In genomic region chr15:83445383-83445782, GRCm38 (mm10) we compare ENCODE assay signal across 13 mouse cellular contexts. TPM values are rescaled to one million over a fixed set of nuclear protein-coding genes. Genes with fewer than 3 reads are reported as not detected.
A peak's percentile ranks its signal among the peaks of the same experiment; 100 is the strongest.
DNase-seq lines count a peak whose midpoint lies in the region; ATAC-seq and TF ChIP-seq lines count a peak whose summit lies in the region.
"Had no signal": no experiment of that assay in that cellular context is flagged by ENCODE, and none has a peak within 500 bp of the region (broad histone marks: within the 10 kb centered on the region; RNA-seq: fewer than 3 reads in every experiment).

No protein-coding gene starts in this region.

- H3K9ac ChIP-seq in heart, embryonic 12.5 days, result 0 out of 2 replicates have a peak overlapping the region, but pooled peaks have one; percentile 6
- H3K9ac ChIP-seq in midbrain, postnatal 0 days (replicated peaks; ENCODE audit: low read length, poor library complexity, severe bottlenecking), result no peak overlapping the region
- H3K9ac ChIP-seq in intestine, embryonic 14.5 days (ENCODE audit: low read length), result no peak overlapping the region
- H3K9ac ChIP-seq: hindbrain, embryonic 15.5 days had no signal

- no peak for TF ChIP-seq CTCF in midbrain, postnatal 0 days (IDR thresholded peaks at IDR 0.05)

- H3K9me3 ChIP-seq in heart, embryonic 12.5 days (replicated peaks), result no peaks in the 10 kb centered on the region
- no peaks in the 10 kb centered on the region for H3K9me3 ChIP-seq in midbrain, embryonic 10.5 days (replicated peaks)
- no peaks in the 10 kb centered on the region for H3K9me3 ChIP-seq in midbrain, postnatal 0 days (ENCODE audit: low read length)
- H3K9me3 ChIP-seq in intestine, embryonic 14.5 days (ENCODE audit: control insufficient read depth, low read length), result no peaks in the 10 kb centered on the region
- H3K9me3 ChIP-seq: hindbrain, embryonic 15.5 days had no signal

- peak overlapping the region; percentile 36 for H3K4me2 ChIP-seq in heart, embryonic 12.5 days
- H3K4me2 ChIP-seq in midbrain, postnatal 0 days (ENCODE audit: low read depth, low read length, poor library complexity, severe bottlenecking), result no peak overlapping the region
- H3K4me2 ChIP-seq in intestine, embryonic 14.5 days (ENCODE audit: low read length), result no peak overlapping the region
- H3K4me2 ChIP-seq: hindbrain, embryonic 15.5 days had no signal

- ATAC-seq in heart, embryonic 12.5 days (ENCODE audit: insufficient number of reproducible peaks, low FRiP score), result no peak
- no peak for ATAC-seq in midbrain, postnatal 0 days (ENCODE audit: low FRiP score)
- no peak for ATAC-seq in intestine, embryonic 14.5 days (replicated peaks; ENCODE audit: low FRiP score, low TSS enrichment, low read depth)

- H3K27me3 ChIP-seq in heart, embryonic 12.5 days (replicated peaks), result no peaks in the 10 kb centered on the region
- no peaks in the 10 kb centered on the region for H3K27me3 ChIP-seq in midbrain, embryonic 10.5 days (ENCODE audit: low read depth, poor library complexity, severe bottlenecking)
- no peaks in the 10 kb centered on the region for H3K27me3 ChIP-seq in midbrain, postnatal 0 days (ENCODE audit: insufficient read depth, low read length)
- no peaks in the 10 kb centered on the region for H3K27me3 ChIP-seq in intestine, embryonic 14.5 days (replicated peaks; ENCODE audit: control insufficient read depth, insufficient read depth, low read length)
- H3K27me3 ChIP-seq: hindbrain, embryonic 15.5 days had no signal

- DNase-seq in heart, postnatal 4 days, result no peak
- DNase-seq in midbrain, embryonic 10.5 days (ENCODE audit: low spot score), result no peak
- DNase-seq in midbrain, postnatal 0 days (ENCODE audit: low spot score), result no peak
- DNase-seq in intestine, embryonic 14.5 days (ENCODE audit: low spot score), result no peak
- peak; percentile 51 for DNase-seq in yolk sac, embryonic 10.5 days (ENCODE audit: low spot score)
- no peak for DNase-seq in left cerebral cortex, adult 8-10 months (ENCODE audit: low spot score in 2 of 2)
- no peak for DNase-seq in cerebellum, adult 9-10 months
- DNase-seq: adrenal gland, postnatal 25 days; cerebellum, adult 11 months; kidney, postnatal 10 days; lung, adult 18-20 months had no signal

- 58% methylated on average over 5 of the region's 5 CpGs for WGBS in heart, embryonic 12.5 days
- 70% methylated on average over 5 of the region's 5 CpGs for WGBS in midbrain, embryonic 10.5 days
- WGBS in midbrain, postnatal 0 days, result 68% methylated on average over 5 of the region's 5 CpGs
- 61% methylated on average over 5 of the region's 5 CpGs for WGBS in intestine, embryonic 14.5 days

- no peak overlapping the region for H3K4me3 ChIP-seq in heart, embryonic 12.5 days
- no peak overlapping the region for H3K4me3 ChIP-seq in midbrain, embryonic 10.5 days
- H3K4me3 ChIP-seq in midbrain, postnatal 0 days (ENCODE audit: low read depth, low read length), result no peak overlapping the region
- no peak overlapping the region for H3K4me3 ChIP-seq in intestine, embryonic 14.5 days (ENCODE audit: low read depth, low read length)
- H3K4me3 ChIP-seq: hindbrain, embryonic 15.5 days had no signal

- H3K27ac ChIP-seq in heart, embryonic 12.5 days (ENCODE audit: poor library complexity, severe bottlenecking), result peak overlapping the region; percentile 93
- H3K27ac ChIP-seq in midbrain, embryonic 10.5 days (replicated peaks), result peak overlapping the region; percentile 55
- no peak overlapping the region for H3K27ac ChIP-seq in midbrain, postnatal 0 days (ENCODE audit: low read depth, low read length)
- H3K27ac ChIP-seq in intestine, embryonic 14.5 days (ENCODE audit: low read depth), result peak overlapping the region; percentile 57
- H3K27ac ChIP-seq: hindbrain, embryonic 15.5 days had no signal

- H3K36me3 ChIP-seq in heart, embryonic 12.5 days, result no peaks in the 10 kb centered on the region
- H3K36me3 ChIP-seq in midbrain, embryonic 10.5 days, result no peaks in the 10 kb centered on the region
- no peaks in the 10 kb centered on the region for H3K36me3 ChIP-seq in midbrain, postnatal 0 days (ENCODE audit: insufficient read depth, low read length)
- H3K36me3 ChIP-seq in intestine, embryonic 14.5 days (ENCODE audit: control insufficient read depth, insufficient read depth, low read length), result no peaks in the 10 kb centered on the region
- H3K36me3 ChIP-seq: hindbrain, embryonic 15.5 days had no signal

- peaks cover 98% of the 10 kb centered on the region for H3K4me1 ChIP-seq in heart, embryonic 12.5 days (replicated peaks)
- peaks cover 24% of the 10 kb centered on the region for H3K4me1 ChIP-seq in midbrain, embryonic 10.5 days
- H3K4me1 ChIP-seq in midbrain, postnatal 0 days (ENCODE audit: insufficient read depth, low read length), result no peaks in the 10 kb centered on the region
- H3K4me1 ChIP-seq in intestine, embryonic 14.5 days (replicated peaks; ENCODE audit: control insufficient read depth, insufficient read depth, low read length), result peaks cover 48% of the 10 kb centered on the region
- H3K4me1 ChIP-seq: hindbrain, embryonic 15.5 days had no signal

RNA-seq across cellular contexts. Expression of gene Pacsin2, which starts 19.0 kb away (rescaled TPM):
- polyA plus RNA-seq in heart, embryonic 12.5 days (2016; fragmentation: Nextera tagmentation; extraction: Ambion mirVana), result 70.8 and 72.0 TPM in 2 replicates
- 100 to 1,000 TPM; 136 to 147 TPM for total RNA-seq in heart, postnatal 4 days (2021)
- polyA plus RNA-seq in midbrain, embryonic 10.5 days (2016; fragmentation: Nextera tagmentation; extraction: Ambion mirVana), result 55.6 TPM in 2 replicates
- total RNA-seq in midbrain, postnatal 0 days (2014; rRNA removed), result 14.6 and 21.3 TPM in 2 replicates
- 16.2 and 16.7 TPM in 2 replicates for polyA plus RNA-seq in midbrain, postnatal 0 days (2015; fragmentation: Nextera tagmentation; extraction: Ambion mirVana)
- polyA plus RNA-seq in intestine, embryonic 14.5 days (2014; fragmentation: Nextera tagmentation; extraction: Ambion mirVana), result 61.0 and 63.9 TPM in 2 replicates
- total RNA-seq in left cerebral cortex, adult 8-10 months (2022), result 100 to 1,000 TPM in 2 of 4 experiments, 10 to 100 TPM in 2; 86.2 to 103 (median 98.5) TPM
